Mouse (Mus musculus) limb, embryonic 14.5 days (tissue): ENCODE measurements around the gene Mcm3ap. TPM values are rescaled to one million over a fixed set of nuclear protein-coding genes. Genes with fewer than 3 reads are reported as not detected.

Experiments
- ATAC-seq: fragments of 200-750 bp; cut with Nextera tagmentation; 2 replicates; pipeline ENCODE4 v1.8.0; 2017; ENCODE audit warnings: low read depth, moderate number of reproducible peaks, moderate TSS enrichment; ENCODE audit not compliant: low FRiP score
- DNase-seq: peaks from one replicate; pipeline ENCODE4 v3.0.0-alpha.2; 2015; ENCODE audit warnings: low spot score
- H3K27ac ChIP-seq: fragments of 300-500 bp; sonication (generic); replicated peaks from 2 replicates; pipeline ENCODE4 v1.5.1; 2014; ENCODE audit warnings: low read depth, mild to moderate bottlenecking, low read length, moderate library complexity, mixed read lengths
- H3K27me3 ChIP-seq: fragments of 300-500 bp; sonication (generic); 2 replicates; pipeline ENCODE4 v1.6.1; 2014; ENCODE audit warnings: low read length, mixed read lengths; ENCODE audit not compliant: control insufficient read depth, insufficient read depth
- H3K36me3 ChIP-seq: fragments of 300-500 bp; sonication (generic); 2 replicates; pipeline ENCODE4 v1.6.1; 2014; ENCODE audit warnings: mild to moderate bottlenecking, low read length, moderate library complexity, mixed read lengths; ENCODE audit not compliant: control insufficient read depth, insufficient read depth
- H3K4me1 ChIP-seq: fragments of 300-500 bp; sonication (generic); 2 replicates; pipeline ENCODE4 v1.6.1; 2014; ENCODE audit warnings: antibody characterized with exemption, low read length, mixed read lengths; ENCODE audit not compliant: control insufficient read depth, insufficient read depth
- H3K4me2 ChIP-seq: fragments of 300-500 bp; sonication (generic); replicated peaks from 2 replicates; pipeline ENCODE4 v1.6.1; 2014; ENCODE audit warnings: low read depth, mild to moderate bottlenecking, low read length, moderate library complexity; ENCODE audit not compliant: severe bottlenecking
- H3K4me3 ChIP-seq: fragments of 300-500 bp; sonication (generic); replicated peaks from 2 replicates; pipeline ENCODE4 v1.5.1; 2014; ENCODE audit warnings: low read length
- H3K9ac ChIP-seq: fragments of 300-500 bp; sonication (generic); 2 replicates; pipeline ENCODE4 v1.6.1; 2014; ENCODE audit warnings: mild to moderate bottlenecking, low read depth, low read length, moderate library complexity; ENCODE audit not compliant: severe bottlenecking
- H3K9me3 ChIP-seq: fragments of 300-500 bp; sonication (generic); 2 replicates; pipeline ENCODE4 v1.6.1; 2016; ENCODE audit warnings: low read length; ENCODE audit not compliant: control insufficient read depth
- POLR2A ChIP-seq: fragments of 200-500 bp; IDR thresholded peaks from 2 replicates; pipeline ENCODE4 v1.8.0; 2012; ENCODE audit warnings: inconsistent platforms, mild to moderate bottlenecking, moderate library complexity, borderline replicate concordance; ENCODE audit not compliant: insufficient read depth, insufficient read length; ENCODE audit errors: extremely low read depth
- WGBS: fragments of 180-500 bp; shearing (Covaris S2); extraction: QIAGEN DNeasy Blood & Tissue Kit; methylation state at CpG from one replicate; pipeline ENCODE4 v1.1.7; 2014; 5-methylcytosine and 5-hydroxymethylcytosine counted together
- polyA plus RNA-seq, 2 experiments: library from polyadenylated mRNA; depleted of rRNA in 1 of 2; stranded (reverse) in 1 of 2; unstranded in 1 of 2; fragments of >200 nt; fragmentation: Nextera tagmentation in 1 of 2; extraction: Ambion mirVana in 1 of 2; gene quantifications; 2 replicates each; pipeline versions ENCODE4 v1.2.1 to v1.2.3; 2012 to 2014

Mcm3ap gene
- polyA plus RNA-seq, 2 experiments = 45.6 to 65.8 TPM

DNA sequence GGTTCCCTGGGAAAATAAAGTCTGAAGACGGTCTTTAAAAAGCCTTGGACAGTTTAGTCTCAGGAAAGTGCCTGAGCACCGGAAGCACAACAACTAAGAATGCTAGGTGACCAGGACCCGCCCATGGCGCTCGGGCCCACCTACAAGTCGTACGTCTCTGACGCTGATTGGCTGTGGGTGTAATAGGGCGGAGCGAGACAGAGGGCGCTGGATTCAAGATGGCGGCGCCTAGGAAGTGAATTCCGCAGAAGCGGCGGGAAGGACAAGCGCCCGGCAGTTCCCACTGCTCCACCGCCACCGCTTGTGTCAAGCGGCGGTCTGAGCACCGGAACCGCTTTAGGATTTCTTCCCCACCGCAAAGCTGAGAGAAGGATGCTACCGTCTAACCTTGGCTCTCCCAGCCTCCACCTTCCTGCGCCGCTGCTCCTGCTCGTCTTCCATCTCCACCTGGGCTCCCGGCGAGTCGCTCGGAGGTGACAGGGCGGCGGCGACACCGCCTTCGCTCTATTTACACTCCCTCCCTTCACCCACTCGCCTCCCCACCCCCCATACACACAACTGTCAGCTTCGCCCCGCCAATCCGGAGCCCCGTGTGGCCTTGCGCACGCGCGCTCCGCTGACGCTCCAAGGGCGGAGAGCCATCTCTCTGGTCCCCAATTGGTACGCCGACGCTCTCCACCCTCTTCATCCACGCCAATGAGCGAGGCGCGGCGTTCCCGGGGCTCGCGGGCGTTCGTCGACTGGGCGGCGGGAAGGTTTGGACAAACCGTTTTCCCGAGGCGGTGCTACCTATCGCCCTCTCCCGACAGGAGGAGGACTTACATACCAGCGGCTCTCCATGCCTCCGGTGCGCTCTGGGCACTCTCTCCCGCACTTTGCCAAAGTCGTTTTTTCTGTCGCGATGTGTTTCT, 26.3 kb upstream of the Mcm3ap start, which contains the start of gene Pcnt:
Gene Pcnt, minus strand, starts transcription at position 609 of the 911 bp plus-strand sequence.
- no peaks in the 10 kb centered on the region for H3K27me3 ChIP-seq
- H3K4me2 ChIP-seq = peak within 1 kb of the TSS; percentile 84
- WGBS = 3% methylated on average over 77 of the region's 78 CpGs
- H3K36me3 ChIP-seq = peaks cover 10% of the 10 kb centered on the region
- peak; percentile 99 for ATAC-seq
- H3K4me1 ChIP-seq = peaks cover 11% of the 10 kb centered on the region
- H3K27ac ChIP-seq = peak within 1 kb of the TSS; percentile 92
- H3K4me3 ChIP-seq = peak within 1 kb of the TSS; percentile 98
- TF ChIP-seq POLR2A = peak; percentile 70; the same call in 1 of the 2 replicates
- peak; percentile 97 for DNase-seq
- peak within 1 kb of the TSS; percentile 79 for H3K9ac ChIP-seq
- no peaks in the 10 kb centered on the region for H3K9me3 ChIP-seq

DNA sequence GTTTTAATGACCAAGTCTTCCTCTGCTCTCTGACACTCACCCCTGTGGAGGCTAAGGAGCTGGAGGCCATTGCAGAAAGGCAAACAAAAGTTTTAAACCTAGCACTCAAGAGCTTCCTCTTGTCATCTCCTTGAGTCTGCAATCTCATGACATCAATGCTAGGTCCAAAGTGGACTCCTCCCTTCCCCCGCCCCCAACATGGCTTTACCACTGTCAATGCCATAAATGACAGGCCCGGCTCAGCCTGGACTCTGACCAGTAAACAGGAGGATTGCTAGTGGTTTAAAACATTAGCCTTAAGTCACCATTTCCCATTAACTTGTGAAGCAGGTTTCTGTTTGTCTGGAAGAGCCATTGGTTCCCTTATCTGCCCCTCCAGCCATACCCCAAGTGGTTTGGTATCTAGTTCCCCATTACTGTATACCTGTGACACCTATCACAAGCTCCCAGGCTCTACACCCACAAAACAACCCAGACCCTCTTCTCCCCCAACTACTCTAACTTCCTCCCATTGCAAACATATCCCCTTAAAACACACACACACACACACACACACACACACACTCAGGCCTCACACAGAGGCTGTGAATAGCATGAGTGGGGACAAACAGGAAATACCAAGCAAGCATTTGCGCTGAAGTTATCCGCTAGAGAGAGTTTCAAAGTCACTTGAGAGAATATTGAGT, 22.6 kb upstream of the Mcm3ap start:
- peaks cover 13% of the 10 kb centered on the region for H3K4me1 ChIP-seq
- H3K27me3 ChIP-seq = no peaks in the 10 kb centered on the region
- H3K27ac ChIP-seq = no peak overlapping the region
- ATAC-seq (no peak), DNase-seq (no peak)
- TF ChIP-seq POLR2A = no peak
- 74% methylated on average over 4 of the region's 4 CpGs for WGBS
- H3K9me3 ChIP-seq = no peaks in the 10 kb centered on the region
- no peak overlapping the region for H3K4me2 ChIP-seq
- no peak overlapping the region for H3K4me3 ChIP-seq
- H3K9ac ChIP-seq = no peak overlapping the region
- H3K36me3 ChIP-seq = no peaks in the 10 kb centered on the region

DNA sequence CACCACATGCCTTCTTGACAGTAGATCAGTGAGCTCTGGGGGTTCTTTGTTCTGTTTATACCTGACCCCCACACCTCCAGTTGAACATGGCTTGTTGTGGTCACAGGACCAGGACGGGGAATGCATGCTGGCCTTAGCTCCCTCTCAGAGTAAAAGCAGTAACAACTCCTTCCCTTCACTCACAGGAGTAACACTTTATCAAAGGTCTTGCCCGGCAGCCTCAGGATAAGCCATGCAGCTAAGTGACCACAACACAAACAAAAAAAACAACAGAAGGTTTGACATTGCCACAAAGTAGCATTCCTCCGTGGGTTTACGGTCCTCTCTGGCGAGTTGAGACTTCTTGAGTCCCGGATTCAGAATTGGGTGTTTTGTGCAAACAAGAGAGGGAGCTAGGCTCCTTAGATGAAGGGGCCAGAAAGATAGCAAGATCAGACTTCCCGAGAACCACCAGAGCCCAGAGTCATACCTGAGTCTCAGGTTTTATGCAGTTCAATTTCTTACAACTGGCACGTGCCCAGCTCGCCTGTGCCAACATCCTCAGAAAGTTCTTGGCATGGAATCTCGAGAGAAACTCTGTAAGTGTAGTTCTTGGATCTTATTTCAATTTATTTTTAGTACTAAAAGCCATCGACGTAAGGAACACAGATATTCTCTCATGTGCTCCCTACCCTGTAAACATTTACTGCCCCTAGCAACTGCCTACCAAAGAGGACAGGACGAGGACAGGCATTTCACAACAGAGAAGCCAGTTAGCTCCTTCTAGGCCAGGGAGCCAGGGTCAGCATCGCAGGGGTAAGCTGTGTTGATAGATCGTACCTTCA, 21.1 kb upstream of the Mcm3ap start:
- Histone ChIP-seq H3K4me2 (no peak overlapping the region), H3K4me1 (peaks cover 10% of the 10 kb centered on the region; the same call in 1 of the 2 replicates), H3K36me3 (no peaks in the 10 kb centered on the region), H3K27me3 (no peaks in the 10 kb centered on the region), H3K27ac (no peak overlapping the region), H3K9ac (0 out of 2 replicates have a peak overlapping the region, but pooled peaks have one; percentile 12), H3K9me3 (no peaks in the 10 kb centered on the region), H3K4me3 (no peak overlapping the region)
- ATAC-seq (no peak), DNase-seq (no peak)
- 69% methylated on average over 15 of the region's 15 CpGs for WGBS
- no peak for TF ChIP-seq POLR2A

DNA sequence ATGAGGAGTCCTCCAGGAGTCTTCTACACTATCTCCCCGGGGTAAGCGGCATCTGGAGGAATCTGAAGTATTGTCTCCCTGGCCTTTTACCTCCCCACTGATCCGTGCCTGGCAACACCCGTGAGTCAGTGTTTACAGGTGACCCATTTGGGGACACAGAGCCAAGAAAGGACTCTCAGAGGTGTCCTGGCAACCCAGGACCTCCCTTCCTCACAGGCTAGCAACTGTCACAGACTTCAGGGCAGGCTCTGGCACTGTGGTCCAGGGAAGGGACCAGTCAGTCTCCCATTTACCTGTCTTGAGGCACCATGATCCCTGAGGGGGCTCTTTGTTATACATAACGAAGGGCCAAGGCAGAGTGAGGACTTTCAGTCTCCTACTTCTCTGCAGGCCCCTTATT, 19.9 kb upstream of the Mcm3ap start, which contains the start of gene 2610028H24Rik:
Gene 2610028H24Rik, plus strand, starts transcription at position 231 of the 400 bp plus-strand sequence.
- H3K36me3 ChIP-seq = no peaks in the 10 kb centered on the region
- no peak for DNase-seq
- no peak within 1 kb of the TSS for H3K4me2 ChIP-seq
- H3K27me3 ChIP-seq = no peaks in the 10 kb centered on the region
- no peaks in the 10 kb centered on the region for H3K9me3 ChIP-seq
- no peak for ATAC-seq
- H3K4me3 ChIP-seq = no peak within 1 kb of the TSS
- peaks cover 2% of the 10 kb centered on the region; the same call in 1 of the 2 replicates for H3K4me1 ChIP-seq
- 66% methylated on average over 5 of the region's 5 CpGs for WGBS
- H3K9ac ChIP-seq = 0 out of 2 replicates have a peak within 1 kb of the TSS, but pooled peaks have one; percentile 4
- TF ChIP-seq POLR2A = no peak
- H3K27ac ChIP-seq = no peak within 1 kb of the TSS

DNA sequence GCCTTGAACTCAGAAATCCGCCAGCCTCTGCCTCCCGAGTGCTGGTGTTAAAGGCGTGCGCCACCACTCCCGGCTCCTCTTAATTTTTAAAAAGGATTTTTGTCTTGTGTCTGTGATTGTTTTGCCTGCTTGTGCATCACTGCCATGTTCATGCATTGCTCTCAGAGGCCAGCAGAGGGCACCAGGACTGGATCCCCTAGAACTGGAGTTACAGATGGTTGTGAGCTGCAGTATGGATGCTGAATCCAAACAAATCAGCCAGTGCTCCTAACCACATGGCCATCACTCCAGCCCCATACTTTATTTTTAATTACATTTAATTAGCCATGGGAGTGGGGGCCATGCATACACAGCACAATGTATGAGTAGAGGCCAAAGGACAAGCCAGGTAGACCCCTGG, 13.4 kb upstream of the Mcm3ap start:
- no peak for ATAC-seq
- no peak for TF ChIP-seq POLR2A
- H3K9ac ChIP-seq = no peak overlapping the region
- WGBS = 59% methylated on average over 4 of the region's 5 CpGs
- DNase-seq = peak; percentile 54
- H3K27me3 ChIP-seq = no peaks in the 10 kb centered on the region
- H3K4me2 ChIP-seq = no peak overlapping the region
- no peaks in the 10 kb centered on the region for H3K9me3 ChIP-seq
- H3K36me3 ChIP-seq = no peaks in the 10 kb centered on the region
- no peaks in the 10 kb centered on the region for H3K4me1 ChIP-seq
- H3K27ac ChIP-seq = no peak overlapping the region
- H3K4me3 ChIP-seq = no peak overlapping the region
